Mouse (Mus musculus): Measurements from ENCODE around the gene Fyn. TPM values are rescaled to one million over a fixed set of nuclear protein-coding genes. Genes with fewer than 3 reads are reported as not detected.
A peak's percentile ranks its signal among the peaks of the same experiment; 100 is the strongest.

The Fyn gene
- total RNA-seq, 2 experiments from 2014 or later = 13.3 to 17.8 TPM

DNA sequence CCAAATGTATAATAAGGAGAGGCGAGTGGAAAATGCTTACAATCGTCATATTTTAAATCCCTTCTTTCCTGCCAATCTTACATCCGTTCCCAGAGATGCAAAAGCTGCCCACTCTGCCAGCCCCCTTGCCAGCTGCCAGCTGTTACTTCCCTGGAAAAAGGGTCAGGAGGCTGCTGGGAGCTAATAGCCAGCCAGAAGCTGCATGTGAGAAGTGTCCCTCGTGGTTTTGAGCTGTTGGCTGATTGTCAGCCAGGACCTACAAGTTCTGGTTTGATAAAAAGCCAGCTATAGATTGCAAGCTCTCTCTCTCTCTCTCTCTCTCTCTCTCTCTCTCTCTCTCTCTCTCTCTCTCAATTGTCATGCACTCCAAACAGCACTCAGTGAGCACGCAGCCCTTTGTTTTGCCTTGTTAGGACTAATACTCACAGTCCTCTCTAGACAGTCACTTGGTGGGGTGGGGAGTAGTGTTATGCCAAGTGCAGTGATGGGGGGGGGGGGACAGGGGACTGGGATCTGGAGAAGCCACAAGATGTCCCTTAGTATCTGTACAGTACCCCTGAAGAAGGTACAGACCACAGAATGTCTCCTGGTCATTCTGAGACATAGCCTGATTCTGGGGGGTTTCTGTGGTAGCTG, 218.8 kb downstream of the Fyn start:
- intact Hi-C loops (cut with DNase I; ENCODE audit: low total_unique reads) = no loop called here
- DNase-seq = peak; percentile 28

- intact Hi-C loops (cut with DNase I; ENCODE audit: low total_unique reads) = no loop called here
- DNase-seq = no peak
Measured at GRCm38 (mm10) chr10:39587973-39588746, 219.5 kb downstream of the Fyn start.

GRCm38 (mm10) chr10:39589765-39590546, 221.3 kb downstream of the Fyn start:
- intact Hi-C loops (cut with DNase I; ENCODE audit: low total_unique reads) = no loop called here
- no peak for DNase-seq

- DNase-seq = no peak
- intact Hi-C loops (cut with DNase I; ENCODE audit: low total_unique reads) = no loop called here
Measured at GRCm38 (mm10) chr10:39590629-39591028, 222.0 kb downstream of the Fyn start.

DNA sequence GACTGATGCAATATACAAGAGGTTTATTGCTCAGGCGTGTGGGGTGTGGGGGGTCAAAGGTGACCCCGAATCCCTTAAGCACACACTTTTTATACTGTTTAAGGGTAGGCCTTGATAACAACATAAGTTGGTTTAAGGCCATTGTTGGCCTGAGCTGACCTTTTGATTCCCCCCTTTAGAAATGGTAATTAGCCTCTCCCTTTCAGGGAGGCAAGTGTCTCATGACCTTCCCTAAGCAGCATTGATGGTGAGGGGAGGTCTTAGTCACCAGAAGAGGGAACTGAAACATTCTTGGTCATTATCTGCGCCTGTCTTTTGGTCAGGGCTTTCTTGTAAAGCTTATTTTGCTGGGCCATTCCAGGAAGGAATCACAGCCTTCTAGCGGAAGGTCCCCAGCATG, 223.8 kb downstream of the Fyn start:
- no peak for DNase-seq
- intact Hi-C loops (cut with DNase I; ENCODE audit: low total_unique reads) = no loop called here

DNA sequence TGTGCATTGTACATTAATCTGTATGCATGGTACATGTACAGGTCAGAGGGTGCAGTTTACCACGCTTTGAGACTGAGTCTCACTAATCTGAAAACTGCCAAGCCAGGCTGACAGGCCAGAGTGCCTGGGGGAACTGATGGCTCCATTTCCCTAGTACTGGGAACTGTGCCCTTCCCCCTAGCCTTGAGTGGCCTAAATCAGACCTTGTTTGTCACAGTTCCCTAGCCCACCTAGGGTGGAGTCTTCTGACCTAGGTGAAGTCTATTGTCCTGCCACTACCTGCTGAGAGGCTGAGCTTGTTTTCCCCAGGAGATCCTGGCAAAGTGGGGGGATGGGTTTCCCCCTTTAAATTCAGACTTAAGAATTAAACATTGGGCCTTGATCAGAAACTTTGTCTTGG, 226.1 kb downstream of the Fyn start:
- intact Hi-C loops (cut with DNase I; ENCODE audit: low total_unique reads) = no loop called here

DNA sequence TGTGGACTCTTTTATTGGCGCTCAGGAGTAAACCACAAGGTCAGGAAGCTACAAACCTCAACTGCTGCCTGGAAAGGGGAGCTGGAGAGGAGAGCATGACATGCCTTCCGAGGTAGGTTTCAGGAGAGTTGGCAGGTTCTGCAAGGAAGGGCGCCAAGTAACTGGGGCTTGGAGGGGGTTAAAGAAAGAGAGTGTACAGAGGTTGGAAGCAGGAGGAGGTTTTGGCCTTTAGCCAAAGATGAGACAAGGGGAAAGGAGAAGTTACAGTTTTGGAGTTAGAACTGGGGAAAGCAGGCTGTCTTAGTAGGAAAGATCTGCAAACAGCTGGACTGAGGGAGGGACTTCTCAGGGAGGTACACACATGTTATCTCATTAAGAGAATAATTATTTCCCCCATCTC, 227.2 kb downstream of the Fyn start:
- intact Hi-C loops (cut with DNase I; ENCODE audit: low total_unique reads) = no loop called here
- no peak for DNase-seq

More for the DNA sequence above, 226.1 kb downstream of the Fyn start:
- DNase-seq = no peak

DNA sequence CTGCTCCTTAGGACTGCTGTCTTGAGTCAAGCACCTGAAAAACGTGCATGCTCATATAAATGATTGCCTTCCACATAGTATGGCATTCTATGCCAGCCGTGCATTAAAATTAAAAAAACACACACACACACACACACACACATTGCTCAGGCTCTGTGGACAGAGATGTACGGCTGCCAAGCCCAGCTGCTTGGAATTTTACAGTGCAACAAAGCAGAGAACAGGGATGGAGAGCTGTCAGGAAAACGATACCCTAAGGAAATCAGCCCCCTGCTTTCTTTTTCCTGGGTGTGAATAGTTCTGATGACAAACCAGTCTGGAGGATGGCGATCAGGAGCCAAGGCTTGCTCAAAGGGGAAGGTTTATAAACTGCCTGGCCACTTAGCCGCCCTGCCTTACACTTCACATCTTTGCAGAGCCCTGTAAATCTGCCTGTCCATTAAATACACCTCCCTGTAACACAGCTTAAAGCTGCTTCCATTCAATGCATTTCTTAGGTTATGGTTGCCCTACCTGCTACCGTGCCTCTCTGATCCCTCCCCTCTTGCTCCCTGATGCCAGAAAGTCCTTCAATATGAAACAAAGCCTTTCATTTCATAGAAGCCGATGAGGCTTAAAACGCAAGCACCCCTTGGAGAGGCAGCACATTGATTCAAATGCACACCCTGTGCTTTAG, 228.6 kb downstream of the Fyn start:
- intact Hi-C loops (cut with DNase I; ENCODE audit: low total_unique reads) = no loop called here
- no peak for DNase-seq

- intact Hi-C loops (cut with DNase I; ENCODE audit: low total_unique reads) = no loop called here
Measured at GRCm38 (mm10) chr10:39597792-39598183, 229.1 kb downstream of the Fyn start.

GRCm38 (mm10) chr10:39599601-39600000, 230.9 kb downstream of the Fyn start:
- no peak for DNase-seq
- intact Hi-C loops (cut with DNase I; ENCODE audit: low total_unique reads) = no loop called here

More at GRCm38 (mm10) chr10:39597792-39598183, 229.1 kb downstream of the Fyn start:
- DNase-seq = no peak

DNA sequence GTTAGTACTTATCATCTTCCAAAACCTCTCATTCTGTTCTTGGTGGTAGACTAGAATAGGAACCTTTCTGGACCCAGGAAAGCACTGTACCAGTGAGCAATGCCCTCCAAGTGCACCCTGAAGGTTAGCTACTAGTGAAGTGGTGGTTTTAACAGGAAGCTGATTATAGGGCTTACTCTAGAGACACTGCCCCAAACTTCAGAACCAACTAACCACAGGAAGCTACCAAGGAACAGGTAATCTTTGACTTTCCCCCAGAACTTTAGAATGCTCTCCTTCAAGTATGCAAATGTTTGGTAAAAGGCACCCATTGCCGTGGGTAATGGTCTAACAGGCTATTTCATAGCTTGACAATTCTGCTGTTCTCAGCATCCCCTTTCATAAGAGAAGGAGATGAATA, 231.5 kb downstream of the Fyn start:
- DNase-seq = no peak
- intact Hi-C loops (cut with DNase I; ENCODE audit: low total_unique reads) = loop anchor here (5.0 kb wide), 1 partner anchor 38 kb away; no protein-coding TSS in a partner anchor

DNA sequence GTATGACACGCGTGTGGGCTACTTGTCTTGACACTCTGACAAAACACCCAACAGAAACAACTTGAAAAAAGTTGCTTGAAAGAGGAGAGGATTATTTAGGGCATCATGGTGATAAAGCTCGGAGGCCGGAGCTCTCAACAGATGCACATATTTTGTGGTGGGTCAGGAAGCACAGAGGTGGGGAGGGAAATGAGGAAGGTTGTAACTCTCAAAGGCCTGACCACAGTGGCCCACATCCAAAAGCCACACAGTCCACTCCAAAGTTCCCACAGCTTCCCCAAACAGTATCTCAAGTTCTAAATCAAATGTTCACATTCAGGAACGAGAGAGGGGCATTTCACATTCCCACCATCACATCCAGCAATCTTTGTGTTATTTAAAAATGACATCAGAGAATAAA, 232.4 kb downstream of the Fyn start:
- no peak for DNase-seq
- intact Hi-C loops (cut with DNase I; ENCODE audit: low total_unique reads) = loop anchor here (5.0 kb wide), 1 partner anchor 39 kb away; no protein-coding TSS in a partner anchor

DNA sequence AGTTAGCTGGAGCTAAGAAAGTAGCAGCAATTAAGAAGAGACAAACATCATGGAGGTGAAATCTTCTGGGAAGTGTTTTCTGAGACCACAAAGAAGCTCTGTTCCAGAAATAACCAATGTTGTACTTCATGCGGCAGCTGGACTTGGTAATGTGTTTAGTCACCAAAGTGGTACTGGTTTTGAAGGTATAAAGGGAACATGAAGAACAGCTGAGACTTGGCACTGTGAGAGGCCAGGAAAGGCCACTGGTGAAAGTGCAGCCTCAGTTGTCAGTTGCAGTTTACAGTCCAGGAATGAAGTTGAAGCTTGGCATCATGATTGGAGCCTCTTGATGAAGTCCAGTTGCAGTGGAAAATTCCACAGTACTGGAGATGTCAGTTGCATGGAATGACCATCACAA, 237.8 kb downstream of the Fyn start:
- intact Hi-C loops (cut with DNase I; ENCODE audit: low total_unique reads) = no loop called here
- no peak for DNase-seq

DNA sequence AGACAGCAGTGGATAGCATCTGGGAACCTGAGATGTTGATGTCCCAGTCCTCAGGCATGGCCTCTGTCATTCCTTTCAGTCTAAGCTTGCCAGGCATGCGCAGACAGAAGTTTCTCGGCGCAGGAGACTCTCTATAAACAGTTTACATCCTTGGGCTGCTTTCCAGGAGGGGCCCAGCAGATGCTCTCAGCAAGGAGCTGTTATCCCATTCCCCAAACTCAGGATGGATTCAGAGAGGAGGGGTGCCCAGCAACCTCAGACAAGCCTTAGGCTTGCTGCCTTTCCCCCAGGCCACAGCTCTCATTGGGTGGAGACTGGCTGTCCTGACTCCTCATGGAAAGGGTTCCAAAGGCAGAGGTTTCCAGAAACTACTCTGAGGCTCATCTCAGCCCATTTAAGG, 242.6 kb downstream of the Fyn start:
- no peak for DNase-seq
- intact Hi-C loops (cut with DNase I; ENCODE audit: low total_unique reads) = no loop called here

DNA sequence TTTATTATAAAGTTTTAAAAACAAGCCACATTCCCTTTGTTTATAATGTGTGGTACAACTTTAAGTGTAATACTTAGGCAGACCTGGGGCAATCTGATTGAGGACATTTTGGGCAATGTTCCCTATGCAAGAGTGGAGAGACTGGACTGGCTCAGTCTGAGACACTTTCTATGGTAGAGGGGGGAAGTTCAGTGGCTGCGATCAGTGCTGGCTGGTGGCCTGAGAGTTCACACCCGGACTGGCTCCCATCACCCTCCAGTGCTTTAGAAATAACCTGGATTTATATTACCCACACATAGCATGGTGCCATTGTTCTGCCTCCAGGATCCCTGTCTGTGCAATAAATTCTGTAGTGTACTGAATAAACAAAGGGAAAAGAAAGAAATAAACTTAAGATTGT, 243.5 kb downstream of the Fyn start:
- no peak for DNase-seq
- intact Hi-C loops (cut with DNase I; ENCODE audit: low total_unique reads) = no loop called here

- intact Hi-C loops (cut with DNase I; ENCODE audit: low total_unique reads) = no loop called here
- DNase-seq = no peak
Measured at GRCm38 (mm10) chr10:39612633-39612988, 244.0 kb downstream of the Fyn start, which contains the start of gene Traf3ip2. TSS of gene Traf3ip2 (plus strand) at chr10:39612934.

- peak; percentile 78 for DNase-seq
- intact Hi-C loops (cut with DNase I; ENCODE audit: low total_unique reads) = no loop called here
Measured at GRCm38 (mm10) chr10:39612989-39613831, 244.6 kb downstream of the Fyn start.

DNA sequence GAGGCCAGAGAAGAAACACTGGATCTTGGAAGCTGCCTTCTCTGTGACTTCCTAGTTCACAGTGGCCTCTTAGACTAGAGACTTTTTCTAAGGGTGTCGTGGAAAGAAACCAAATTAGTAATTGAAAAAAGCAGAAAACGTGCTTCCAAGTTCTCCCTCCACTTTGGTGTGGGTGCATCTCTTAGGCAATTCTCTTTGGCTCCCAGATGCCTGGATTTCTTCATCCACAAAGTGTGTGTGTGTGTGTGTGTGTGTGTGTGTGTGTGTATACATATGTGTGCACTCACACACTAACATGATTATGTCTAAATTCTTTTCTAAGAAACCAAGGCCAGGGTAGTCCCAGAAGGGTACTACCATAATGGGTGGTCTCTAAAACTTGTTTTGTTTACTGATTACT, 245.3 kb downstream of the Fyn start:
- no peak for DNase-seq
- intact Hi-C loops (cut with DNase I; ENCODE audit: low total_unique reads) = no loop called here

- intact Hi-C loops (cut with DNase I; ENCODE audit: low total_unique reads) = no loop called here
- peak; percentile 88 for DNase-seq
Measured at GRCm38 (mm10) chr10:39614676-39615075, 246.0 kb downstream of the Fyn start.
